Mouse (Mus musculus): Measurements from ENCODE around the gene Mrps27.

- TF ChIP-seq CTCF (IDR thresholded peaks at IDR 0.05; ENCODE audit: low read depth): no peak
- TF ChIP-seq EP300 (IDR thresholded peaks at IDR 0.05; ENCODE audit: low read depth): no peak
These were observed 23.1 kb downstream of the Mrps27 start for GRCm38 (mm10) chr13:99367554-99368174.

Data from heart, postnatal 0 days (tissue).